Mouse (Mus musculus) E14TG2a.4 (cell line): ENCODE measurements at regions not wholly inside any gene's neighbourhood (a gene's known extent, or its start where the extent isn't known, plus 50 kb on each side); places are given as distances from the start of the nearest gene placed in this dataset.

ENCODE experiments used
- H3K27me3 ChIP-seq: 2 replicates; pipeline ENCODE4 v1.6.1; 2014; ENCODE audit warnings: low read length, control low read depth; ENCODE audit not compliant: insufficient read depth
- H3K36me3 ChIP-seq: 2 replicates; pipeline ENCODE4 v1.6.1; 2014; ENCODE audit warnings: low read length, control low read depth; ENCODE audit not compliant: insufficient read depth
- H3K4me1 ChIP-seq: replicated peaks from 2 replicates; pipeline ENCODE4 v1.6.1; 2014; ENCODE audit warnings: low read depth, low read length, control low read depth
- H3K4me3 ChIP-seq: replicated peaks from 2 replicates; pipeline ENCODE4 v1.5.1; 2014; ENCODE audit warnings: mild to moderate bottlenecking, low read length
- H3K9me3 ChIP-seq: 2 replicates; pipeline ENCODE4 v1.6.1; 2014; ENCODE audit warnings: low read length, control low read depth
- CTCF ChIP-seq: conservative IDR thresholded peaks from 2 replicates; pipeline ENCODE4 v1.5.1; 2014; ENCODE audit warnings: low read length
- NANOG ChIP-seq: IDR thresholded peaks from 2 replicates; pipeline ENCODE4 v1.6.1; 2014; ENCODE audit warnings: borderline replicate concordance, low read length, mixed read lengths
- POU5F1 ChIP-seq: IDR thresholded peaks from 2 replicates; pipeline ENCODE4 v1.6.1; 2014; ENCODE audit warnings: low read length, borderline replicate concordance

GRCm38 (mm10) chr1:92286013-92286965 lies 90.8 kb upstream of the Hdac4 start:
- H3K9me3 ChIP-seq, result no peaks in the 10 kb centered on the region
- no peaks in the 10 kb centered on the region; the same call in 1 of the 2 replicates for H3K27me3 ChIP-seq
- H3K36me3 ChIP-seq, result no peaks in the 10 kb centered on the region
- H3K4me3 ChIP-seq, result no peak overlapping the region
- TF ChIP-seq NANOG (no peak), CTCF (no peak), POU5F1 (no peak)
- no peaks in the 10 kb centered on the region for H3K4me1 ChIP-seq

GRCm38 (mm10) chr1:92284155-92284554 lies 88.7 kb upstream of the Hdac4 start:
- Histone ChIP-seq H3K36me3 (no peaks in the 10 kb centered on the region), H3K9me3 (no peaks in the 10 kb centered on the region), H3K4me3 (no peak overlapping the region), H3K27me3 (no peaks in the 10 kb centered on the region; the same call in 1 of the 2 replicates), H3K4me1 (no peaks in the 10 kb centered on the region)
- TF ChIP-seq NANOG (no peak), POU5F1 (no peak), CTCF (no peak)

- no peaks in the 10 kb centered on the region for H3K4me1 ChIP-seq
- no peak overlapping the region for H3K4me3 ChIP-seq
- H3K36me3 ChIP-seq, result no peaks in the 10 kb centered on the region
- no peaks in the 10 kb centered on the region; the same call in 1 of the 2 replicates for H3K27me3 ChIP-seq
- H3K9me3 ChIP-seq, result no peaks in the 10 kb centered on the region
- TF ChIP-seq CTCF, result no peak
- no peak for TF ChIP-seq NANOG
- TF ChIP-seq POU5F1, result no peak
Observed at GRCm38 (mm10) chr1:92277199-92277747, 81.8 kb upstream of the Hdac4 start.

- TF ChIP-seq NANOG (no peak), CTCF (peak; percentile 32; the same call in 1 of the 2 replicates)
- H3K4me3 ChIP-seq, result no peak overlapping the region
- H3K27me3 ChIP-seq, result no peaks in the 10 kb centered on the region
- H3K9me3 ChIP-seq, result no peaks in the 10 kb centered on the region
- H3K4me1 ChIP-seq, result no peaks in the 10 kb centered on the region
- no peaks in the 10 kb centered on the region for H3K36me3 ChIP-seq
Observed at GRCm38 (mm10) chr1:92275388-92275787, 79.9 kb upstream of the Hdac4 start.

GRCm38 (mm10) chr1:92273760-92274159 lies 78.3 kb upstream of the Hdac4 start:
- H3K27me3 ChIP-seq, result peaks cover 3% of the 10 kb centered on the region; the same call in 1 of the 2 replicates
- TF ChIP-seq NANOG (no peak), POU5F1 (no peak), CTCF (no peak)
- no peaks in the 10 kb centered on the region for H3K9me3 ChIP-seq
- H3K36me3 ChIP-seq, result no peaks in the 10 kb centered on the region
- no peaks in the 10 kb centered on the region for H3K4me1 ChIP-seq
- H3K4me3 ChIP-seq, result no peak overlapping the region

- no peak overlapping the region for H3K4me3 ChIP-seq
- TF ChIP-seq CTCF (no peak), POU5F1 (no peak), NANOG (no peak)
- H3K4me1 ChIP-seq, result no peaks in the 10 kb centered on the region
- H3K27me3 ChIP-seq, result peaks cover 3% of the 10 kb centered on the region; the same call in 1 of the 2 replicates
- no peaks in the 10 kb centered on the region for H3K36me3 ChIP-seq
- peaks cover 2% of the 10 kb centered on the region for H3K9me3 ChIP-seq
Observed at GRCm38 (mm10) chr1:92271676-92272291, 76.3 kb upstream of the Hdac4 start.

- TF ChIP-seq NANOG (no peak), CTCF (no peak), POU5F1 (no peak)
- H3K4me1 ChIP-seq, result no peaks in the 10 kb centered on the region
- no peaks in the 10 kb centered on the region for H3K36me3 ChIP-seq
- peaks cover 3% of the 10 kb centered on the region; the same call in 1 of the 2 replicates for H3K27me3 ChIP-seq
- peaks cover 8% of the 10 kb centered on the region for H3K9me3 ChIP-seq
- H3K4me3 ChIP-seq, result no peak overlapping the region
Observed at GRCm38 (mm10) chr1:92270486-92271058, 75.1 kb upstream of the Hdac4 start.

DNA sequence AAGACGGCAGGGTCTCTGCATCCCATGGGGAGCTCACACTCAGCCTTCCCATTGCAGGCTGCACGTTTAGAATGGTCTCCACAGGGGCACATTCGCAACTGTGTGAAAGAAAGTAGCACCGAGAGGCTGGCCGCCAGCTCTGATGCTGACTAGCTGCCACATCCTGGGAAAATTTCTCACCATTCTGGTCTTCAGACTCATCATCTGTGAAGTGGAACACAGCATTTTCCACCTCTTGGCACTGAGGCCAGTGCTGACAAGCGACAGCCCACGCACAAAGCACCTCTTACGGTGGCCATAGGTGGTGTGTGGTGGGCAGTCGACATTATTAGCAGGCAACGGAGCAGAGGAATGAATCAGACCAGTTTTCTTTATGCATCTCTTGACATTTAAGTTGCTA lies 74.0 kb upstream of the Hdac4 start:
- H3K4me1 ChIP-seq, result no peaks in the 10 kb centered on the region
- TF ChIP-seq CTCF, result no peak
- no peak for TF ChIP-seq NANOG
- TF ChIP-seq POU5F1, result no peak
- H3K36me3 ChIP-seq, result no peaks in the 10 kb centered on the region
- H3K4me3 ChIP-seq, result no peak overlapping the region
- peaks cover 8% of the 10 kb centered on the region for H3K9me3 ChIP-seq
- H3K27me3 ChIP-seq, result peaks cover 3% of the 10 kb centered on the region; the same call in 1 of the 2 replicates
